Mouse (Mus musculus): ENCODE measurements around the gene Toporsl. TPM values are rescaled to one million over a fixed set of nuclear protein-coding genes. Genes with fewer than 3 reads are reported as not detected.
A peak's percentile ranks its signal among the peaks of the same experiment; 100 is the strongest.

Toporsl gene
- total and polyA plus RNA-seq, 3 experiments = 0.85 to 2.6 (median 2.4) TPM

DNA sequence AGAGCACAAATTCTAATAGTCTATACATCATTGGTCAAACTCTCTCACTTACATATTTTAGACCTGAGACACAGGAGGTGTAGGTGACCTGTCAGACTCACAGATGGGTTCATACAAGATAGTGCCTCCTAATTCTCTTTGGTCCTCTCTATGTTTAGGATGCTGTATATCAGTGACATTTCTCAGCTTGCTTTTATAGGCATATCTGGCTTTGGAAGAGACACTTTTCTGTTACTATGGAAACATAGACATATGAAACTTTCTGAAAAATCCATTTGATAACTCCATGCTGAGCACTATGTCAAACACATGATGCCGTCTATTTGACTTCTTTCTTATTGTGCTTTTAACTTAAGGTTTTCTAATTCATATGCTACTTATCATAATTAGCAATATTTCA is 32.2 kb upstream of the Toporsl start:
- no peak for DNase-seq (ENCODE audit: extremely low read depth)
- no peaks in the 10 kb centered on the region for H3K4me1 ChIP-seq (ENCODE audit: control insufficient read depth in 1 of 2, insufficient read depth in 2 of 2)
- no peak overlapping the region for H3K4me3 ChIP-seq (replicated peaks in 1 of 3; ENCODE audit: low read depth in 2 of 3, low read length in 2 of 3, poor library complexity in 1 of 3)
- H3K27ac ChIP-seq (ENCODE audit: insufficient read depth, low read depth) = no peak overlapping the region
- no peaks in the 10 kb centered on the region for H3K79me2 ChIP-seq (replicated peaks; ENCODE audit: control insufficient read depth, extremely low read depth, insufficient read depth, poor library complexity, severe bottlenecking)
- dilution Hi-C loops (cut with MboI; ENCODE audit: extremely low pct_ligation_motif_present, extremely low pct_unique_long_range_greater_than_20kb, low sequenced_read_pairs) (no loop called here), in situ Hi-C loops (cut with MboI; ENCODE audit: low pct_ligation_motif_present, low pct_unique_long_range_greater_than_20kb, low sequenced_read_pairs) (no loop called here)
- no peaks in the 10 kb centered on the region for H3K27me3 ChIP-seq (replicated peaks)
- TF ChIP-seq MYC (IDR thresholded peaks at IDR 0.05; ENCODE audit: low read depth, low read length) = no peak
- no peak for TF ChIP-seq ZMIZ1 (IDR thresholded peaks at IDR 0.05; ENCODE audit: low read depth, low read length)
- no peaks in the 10 kb centered on the region for H3K9me3 ChIP-seq (replicated peaks; ENCODE audit: low read length)
- no peak overlapping the region for H3K9ac ChIP-seq (ENCODE audit: insufficient read depth, low read depth)
- no peak overlapping the region for H3K4me2 ChIP-seq (ENCODE audit: insufficient read depth, low read depth, poor library complexity, severe bottlenecking)
- no peaks in the 10 kb centered on the region for H3K36me3 ChIP-seq (replicated peaks in 1 of 2; ENCODE audit: control insufficient read depth in 1 of 2, insufficient read depth in 1 of 2, low read length in 1 of 2)

DNA sequence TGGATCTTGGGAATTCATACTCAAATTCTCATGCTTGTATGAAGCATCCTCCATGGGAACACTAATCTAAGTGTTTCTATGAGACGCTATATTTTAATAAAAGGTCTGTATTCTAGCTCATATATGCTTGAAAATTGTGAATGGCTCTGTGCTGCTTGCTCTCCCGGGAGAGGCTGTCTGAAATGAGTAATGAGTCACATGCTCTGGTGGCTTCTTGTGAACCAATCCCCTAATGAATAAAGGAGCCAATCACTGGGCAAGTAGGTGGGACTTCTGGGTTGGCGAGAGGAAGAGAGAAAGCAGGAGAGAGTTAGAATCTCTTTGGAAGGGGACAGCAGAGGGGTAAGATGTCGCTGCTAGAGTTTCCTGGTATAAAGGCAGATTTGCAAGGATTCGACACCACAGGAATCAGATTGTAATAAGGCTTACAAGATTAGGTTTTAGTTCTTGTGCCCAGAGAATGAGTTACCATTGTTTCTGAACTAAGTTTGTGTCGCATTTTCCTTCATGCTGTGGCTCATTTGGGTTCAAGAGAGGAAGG is 9.8 kb upstream of the Toporsl start:
- no peaks in the 10 kb centered on the region for H3K79me2 ChIP-seq (replicated peaks; ENCODE audit: control insufficient read depth, extremely low read depth, insufficient read depth, poor library complexity, severe bottlenecking)
- no peaks in the 10 kb centered on the region for H3K9me3 ChIP-seq (replicated peaks; ENCODE audit: low read length)
- no peaks in the 10 kb centered on the region for H3K27me3 ChIP-seq (replicated peaks)
- DNase-seq (ENCODE audit: extremely low read depth) = peak; percentile 71
- H3K4me2 ChIP-seq (ENCODE audit: insufficient read depth, low read depth, poor library complexity, severe bottlenecking) = peak overlapping the region; percentile 61; the same call in 1 of the 2 replicates
- dilution Hi-C loops (cut with MboI; ENCODE audit: extremely low pct_ligation_motif_present, extremely low pct_unique_long_range_greater_than_20kb, low sequenced_read_pairs) = no loop called here
- H3K36me3 ChIP-seq (replicated peaks in 1 of 2; ENCODE audit: control insufficient read depth in 1 of 2, insufficient read depth in 1 of 2, low read length in 1 of 2) = peaks cover 0 to 3% of the 10 kb centered on the region in 2 experiments
- H3K27ac ChIP-seq (ENCODE audit: insufficient read depth, low read depth) = no peak overlapping the region
- in situ Hi-C loops (cut with MboI; ENCODE audit: low pct_ligation_motif_present, low pct_unique_long_range_greater_than_20kb, low sequenced_read_pairs) = no loop called here
- peak overlapping the region; percentile 34; the same call in 1 of the 2 replicates for H3K9ac ChIP-seq (ENCODE audit: insufficient read depth, low read depth)
- H3K4me1 ChIP-seq (ENCODE audit: control insufficient read depth in 1 of 2, insufficient read depth in 2 of 2) = peaks cover 0 to 22% of the 10 kb centered on the region in 2 experiments; a peak in 2 of 4 replicates
- H3K4me3 ChIP-seq (replicated peaks in 1 of 3; ENCODE audit: low read depth in 2 of 3, low read length in 2 of 3, poor library complexity in 1 of 3) = peak overlapping the region; percentile 44 to 51 (median 50)
- TF ChIP-seq EP300 (IDR thresholded peaks at IDR 0.05; ENCODE audit: low read length) (no peak), TBP (conservative IDR thresholded peaks at IDR 0.05; ENCODE audit: low read depth, low read length) (peak; percentile 90), PAX5 (IDR thresholded peaks at IDR 0.05; ENCODE audit: low read length) (no peak), GABPA (IDR thresholded peaks at IDR 0.05; ENCODE audit: insufficient replicate concordance, low read depth, low read length) (no peak), MEF2A (IDR thresholded peaks at IDR 0.05; ENCODE audit: borderline replicate concordance, low read depth, low read length) (no peak), CTCF (conservative IDR thresholded peaks at IDR 0.05 in 1 of 2, IDR thresholded peaks at IDR 0.05 in 1 of 2; ENCODE audit: low read depth in 2 of 2, low read length in 2 of 2) (no peak), MAZ (IDR thresholded peaks at IDR 0.05; ENCODE audit: low read depth, low read length) (no peak), KAT2A (IDR thresholded peaks at IDR 0.05; ENCODE audit: insufficient replicate concordance, low read length) (no peak), BHLHE40 (IDR thresholded peaks at IDR 0.05; ENCODE audit: low read depth, low read length) (no peak), HCFC1 (IDR thresholded peaks at IDR 0.05; ENCODE audit: low read depth, low read length) (no peak), MYC (IDR thresholded peaks at IDR 0.05; ENCODE audit: low read depth, low read length) (no peak), ZNF384 (IDR thresholded peaks at IDR 0.05; ENCODE audit: low read depth, low read length) (no peak), NELFE (IDR thresholded peaks at IDR 0.05; ENCODE audit: low read depth, low read length) (peak; percentile 88), RCOR1 (conservative IDR thresholded peaks at IDR 0.05; ENCODE audit: low read depth, low read length) (no peak), MAFK (IDR thresholded peaks at IDR 0.05; ENCODE audit: insufficient replicate concordance, low read length) (no peak), ZKSCAN1 (IDR thresholded peaks at IDR 0.05; ENCODE audit: borderline replicate concordance, low read depth, low read length) (no peak), ELF1 (IDR thresholded peaks at IDR 0.05; ENCODE audit: low read depth, low read length) (peak; percentile 11; the same call in 1 of the 2 replicates), POLR2A (IDR thresholded peaks at IDR 0.05; ENCODE audit: low read depth, low read length) (peak; percentile 81), UBTF (IDR thresholded peaks at IDR 0.05; ENCODE audit: low read depth, low read length) (no peak), CHD2 (IDR thresholded peaks at IDR 0.05; ENCODE audit: low read length) (no peak), USF1 (IDR thresholded peaks at IDR 0.05; ENCODE audit: low read depth, low read length) (peak; percentile 60), CHD1 (IDR thresholded peaks at IDR 0.05; ENCODE audit: low read depth, low read length) (no peak), MXI1 (IDR thresholded peaks at IDR 0.05; ENCODE audit: low read depth, low read length) (no peak), MAX (IDR thresholded peaks at IDR 0.05; ENCODE audit: low read length) (0 out of 2 replicates have a peak, but pooled peaks have one; percentile 27), POLR2AphosphoS2 (IDR thresholded peaks at IDR 0.05; ENCODE audit: low read depth, low read length) (no peak), ZC3H11A (IDR thresholded peaks at IDR 0.05; ENCODE audit: low read depth, low read length) (no peak), JUND (conservative IDR thresholded peaks at IDR 0.05; ENCODE audit: low read depth, low read length) (no peak), NRF1 (IDR thresholded peaks at IDR 0.05; ENCODE audit: low read depth, low read length) (no peak), RAD21 (IDR thresholded peaks at IDR 0.05; ENCODE audit: low read depth, low read length) (no peak), SIN3A (IDR thresholded peaks at IDR 0.05; ENCODE audit: low read length) (0 out of 2 replicates have a peak, but pooled peaks have one; percentile 31), IRF4 (IDR thresholded peaks at IDR 0.05; ENCODE audit: low read depth, low read length) (peak; percentile 49; the same call in 1 of the 2 replicates), SMC3 (IDR thresholded peaks at IDR 0.05; ENCODE audit: low read depth, low read length) (no peak), ZMIZ1 (IDR thresholded peaks at IDR 0.05; ENCODE audit: low read depth, low read length) (peak; percentile 44; the same call in 1 of the 2 replicates)

All from CH12.LX (cell line).